Mouse (Mus musculus): Measurements from ENCODE around the gene Pcdh9.

Gene Pcdh9

GRCm38 (mm10) chr14:93786234-93786633 is 104.2 kb downstream of the Pcdh9 start:
- DNase-seq (ENCODE audit: low spot score): no peak

- no peak for DNase-seq (ENCODE audit: low spot score)
Measured at GRCm38 (mm10) chr14:93785031-93785430, 105.4 kb downstream of the Pcdh9 start.

DNA sequence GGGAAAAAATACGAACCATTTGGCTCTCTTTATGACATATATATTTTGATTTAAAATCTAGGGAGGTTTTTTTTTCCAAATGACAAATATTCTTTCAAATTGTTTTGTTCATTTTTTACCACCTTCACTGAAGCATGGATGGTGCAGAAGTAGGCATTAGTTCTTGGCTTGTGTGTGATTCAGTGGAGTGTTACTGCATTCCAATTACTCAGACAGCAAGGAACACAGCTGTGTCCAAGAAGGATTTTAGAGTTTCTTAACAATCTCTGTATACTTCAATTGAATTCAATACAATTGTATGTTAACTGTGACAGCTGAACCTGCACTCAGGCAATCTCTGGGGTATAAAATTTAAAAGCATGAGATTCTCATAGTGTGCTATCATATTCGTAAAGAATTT is 127.6 kb downstream of the Pcdh9 start:
- no peak for DNase-seq (ENCODE audit: low spot score)

GRCm38 (mm10) chr14:93734077-93734673 is 156.3 kb downstream of the Pcdh9 start:
- DNase-seq (ENCODE audit: low spot score): peak; percentile 21

GRCm38 (mm10) chr14:93725798-93726197 is 164.7 kb downstream of the Pcdh9 start:
- DNase-seq (ENCODE audit: low spot score): no peak

DNA sequence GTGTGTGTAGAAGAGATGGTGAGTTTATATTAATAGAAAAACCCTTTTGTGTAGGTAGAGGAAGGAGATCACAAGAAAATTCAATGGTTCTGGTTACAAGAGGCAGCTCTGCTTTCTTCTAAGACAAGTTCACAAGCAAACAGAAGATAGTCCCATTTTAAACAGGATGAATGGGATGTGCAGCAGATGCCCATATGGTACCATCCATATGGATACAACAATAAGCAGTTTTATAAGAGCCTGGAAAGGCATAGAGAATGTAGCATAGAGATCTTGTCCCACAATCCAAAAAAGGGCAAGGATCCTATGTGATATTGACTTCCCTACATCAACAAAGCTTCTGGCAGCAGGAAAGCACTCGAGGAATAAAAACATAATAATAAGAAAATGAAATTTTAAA is 171.3 kb downstream of the Pcdh9 start:
- DNase-seq (ENCODE audit: low spot score): no peak

DNA sequence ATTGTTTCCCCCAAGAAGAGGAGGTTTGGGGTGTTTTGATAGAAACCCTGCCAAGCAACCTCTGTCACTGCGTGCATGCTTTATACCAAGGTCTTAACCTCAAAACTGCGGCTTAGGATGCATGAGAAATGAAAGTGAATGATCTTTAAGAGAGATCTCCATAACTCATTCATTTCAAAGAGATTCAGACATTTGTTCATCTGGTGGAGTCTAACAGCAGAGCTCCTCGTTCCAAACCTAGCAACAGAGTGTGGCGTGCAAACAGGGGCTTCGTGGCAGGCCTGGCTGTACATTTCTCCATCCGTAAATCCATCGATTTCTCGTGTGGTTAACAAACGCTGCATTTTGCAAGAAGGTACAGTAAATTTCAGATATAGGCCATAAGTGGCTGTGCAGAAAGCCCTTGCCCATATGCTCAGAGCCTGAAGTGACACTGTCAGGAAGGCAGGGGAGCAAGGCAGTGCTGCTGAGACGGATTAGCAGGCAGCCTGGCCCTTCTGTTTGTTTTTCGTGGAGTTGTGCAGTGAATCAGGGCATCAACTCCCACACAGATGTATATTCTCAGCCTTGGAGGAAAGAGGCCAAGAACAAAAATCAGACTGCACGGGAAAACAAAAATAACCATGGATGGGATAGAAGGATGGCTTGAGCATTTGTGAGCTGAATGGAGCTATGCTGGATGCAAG is 177.1 kb downstream of the Pcdh9 start:
- no peak for DNase-seq (ENCODE audit: low spot score)

- DNase-seq (ENCODE audit: low spot score): no peak
Measured at GRCm38 (mm10) chr14:93708651-93709050, 181.8 kb downstream of the Pcdh9 start.

- no peak for DNase-seq (ENCODE audit: low spot score)
Measured at GRCm38 (mm10) chr14:93701385-93702101, 188.9 kb downstream of the Pcdh9 start.

DNA sequence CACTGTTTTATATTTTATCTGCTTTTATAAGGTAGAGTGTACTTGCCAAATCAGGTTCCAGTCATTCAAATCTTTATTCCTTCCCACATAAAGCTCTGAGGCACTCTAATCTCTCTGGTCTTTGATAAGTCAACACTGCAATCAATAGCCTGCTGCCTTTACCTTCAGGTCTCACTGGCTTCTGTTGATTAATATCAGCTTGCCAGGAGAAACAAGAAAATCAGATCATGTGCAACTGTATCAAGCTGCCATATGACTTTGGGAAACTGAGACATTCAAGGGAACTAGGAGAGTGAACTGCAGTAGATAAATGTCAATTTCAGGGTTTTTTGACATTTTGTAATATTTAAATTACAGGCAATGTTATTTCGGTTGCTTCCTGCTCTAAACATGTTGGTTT is 189.6 kb downstream of the Pcdh9 start:
- no peak for DNase-seq (ENCODE audit: low spot score)

DNA sequence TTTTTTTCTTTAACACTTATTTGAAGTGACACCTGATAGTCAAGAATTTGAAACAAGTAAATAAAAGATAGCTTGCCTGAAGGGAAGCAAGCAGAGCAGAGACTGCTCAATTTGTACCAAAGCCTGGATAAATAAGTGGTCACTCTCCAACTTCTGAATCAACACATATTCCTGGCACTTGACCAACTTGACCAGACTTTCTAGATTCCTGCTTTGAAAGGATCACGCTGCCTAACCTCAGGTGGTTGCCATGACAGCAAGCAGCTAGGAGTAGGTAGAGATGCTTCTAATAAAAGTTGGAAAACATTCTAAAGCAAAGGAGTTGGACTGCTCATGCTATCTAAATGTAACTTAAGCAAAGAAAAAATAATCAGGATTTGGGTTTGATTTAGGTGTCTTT is 205.8 kb downstream of the Pcdh9 start:
- no peak for DNase-seq (ENCODE audit: low spot score)

GRCm38 (mm10) chr14:93675273-93676068 is 215.0 kb downstream of the Pcdh9 start:
- no peak for DNase-seq (ENCODE audit: low spot score)

GRCm38 (mm10) chr14:93653986-93654757 is 236.3 kb downstream of the Pcdh9 start:
- no peak for DNase-seq (ENCODE audit: low spot score)

GRCm38 (mm10) chr14:93627241-93627640 is 263.2 kb downstream of the Pcdh9 start:
- no peak for DNase-seq (ENCODE audit: low spot score)

- no peak for DNase-seq (ENCODE audit: low spot score)
Measured at GRCm38 (mm10) chr14:93624144-93624543, 266.3 kb downstream of the Pcdh9 start.

DNA sequence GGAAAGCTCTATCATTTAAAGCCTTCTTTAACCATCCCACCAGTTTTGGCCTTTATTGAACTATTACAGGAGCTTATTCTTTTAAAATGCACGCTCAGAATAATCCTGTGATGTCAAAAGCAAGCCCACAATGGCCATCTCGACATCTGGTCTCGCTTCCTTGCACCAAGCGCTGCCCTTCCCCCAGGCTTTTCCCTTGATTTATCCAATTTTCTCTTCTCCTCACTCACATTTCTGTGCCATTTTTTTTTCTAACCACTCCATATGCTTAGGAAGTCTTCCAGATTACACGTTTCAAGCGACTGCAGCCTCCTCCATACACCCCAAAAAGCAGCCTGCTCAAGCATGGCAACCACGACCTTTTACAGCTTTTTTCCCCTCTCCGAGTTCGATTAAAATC is 269.3 kb downstream of the Pcdh9 start:
- DNase-seq (ENCODE audit: low spot score): no peak

GRCm38 (mm10) chr14:93607546-93607945 is 282.9 kb downstream of the Pcdh9 start:
- no peak for DNase-seq (ENCODE audit: low spot score)

DNA sequence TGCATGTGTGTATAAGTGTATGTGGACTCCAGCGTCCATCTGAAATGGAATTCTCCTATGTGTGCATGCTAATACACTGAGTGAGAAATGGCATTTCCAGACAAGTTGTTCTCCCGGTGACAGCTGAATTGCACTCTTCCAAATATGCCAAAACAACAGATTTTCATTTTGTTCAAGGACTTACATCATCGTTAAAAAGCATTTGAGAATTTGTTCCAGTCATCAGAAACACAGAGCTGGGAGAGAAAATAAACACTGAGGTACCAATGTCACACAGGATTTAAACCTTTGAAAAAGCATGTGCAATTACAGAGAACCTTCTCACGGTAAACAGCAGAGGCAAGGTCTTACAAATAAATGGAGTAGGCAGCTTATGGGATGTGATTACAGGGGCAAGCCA is 290.5 kb downstream of the Pcdh9 start:
- no peak for DNase-seq (ENCODE audit: low spot score)

GRCm38 (mm10) chr14:93585432-93586024 is 305.0 kb downstream of the Pcdh9 start:
- DNase-seq (ENCODE audit: low spot score): no peak

GRCm38 (mm10) chr14:93564361-93564760 is 326.1 kb downstream of the Pcdh9 start:
- DNase-seq (ENCODE audit: low spot score): no peak

DNA sequence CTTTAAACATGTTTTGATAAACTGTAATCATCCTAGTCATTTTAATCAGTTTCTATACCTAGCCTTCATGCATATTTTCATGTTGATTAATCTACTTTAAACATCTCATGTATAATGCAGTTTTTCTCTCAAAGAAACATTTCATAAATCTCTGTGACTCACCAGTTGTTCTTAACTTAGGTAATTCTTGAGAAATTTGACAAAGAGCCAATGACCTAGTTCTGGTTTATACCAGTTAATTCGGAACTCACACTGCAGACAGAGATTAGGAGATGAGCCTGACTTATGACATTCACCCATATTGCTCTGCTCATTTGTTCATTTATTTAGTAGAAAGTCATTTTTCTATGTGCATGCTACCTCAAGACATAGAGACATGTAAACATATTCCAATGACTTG is 328.9 kb downstream of the Pcdh9 start:
- no peak for DNase-seq (ENCODE audit: low spot score)
